Mouse (Mus musculus) c-Kit-negative CD71-positive TER-119-positive erythroid progenitor cells, embryonic 14.5 days (primary cell): ENCODE data around the gene Serpinb3c.
"Not testable (repeated sequence)": the region's sequence is repeated elsewhere in the genome, so short reads cannot be mapped to it uniquely, and the experiment has no call there.

Experiments
- DNase-seq: peaks from one replicate; pipeline ENCODE4 v3.0.0-alpha.2; 2013; ENCODE audit warnings: low read depth, low spot score

Serpinb3c gene

DNA sequence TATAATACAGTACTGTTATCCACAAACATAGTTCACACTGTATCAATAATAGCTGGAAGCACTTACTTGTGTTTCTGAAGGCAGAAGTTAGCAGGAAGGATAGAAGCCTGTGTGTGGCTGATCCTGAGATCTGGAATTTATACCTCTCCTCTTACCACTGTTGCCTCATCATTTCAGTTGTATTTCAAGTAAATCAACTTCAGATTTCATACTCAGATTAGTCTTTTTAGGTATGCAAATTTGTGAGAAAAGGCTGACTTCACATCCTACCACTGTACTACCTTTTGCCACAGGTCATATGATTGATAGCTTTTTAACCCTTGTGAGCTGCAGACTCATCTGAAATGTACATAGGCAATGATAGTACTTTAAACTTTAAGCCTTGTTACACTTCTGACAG lies at the start of gene Serpinb3c, which contains the start of gene Serpinb3b:
Serpinb3c (minus strand) TSS at position 111 of the 400 bp plus-strand sequence.
Serpinb3b (minus strand) TSS at position 101 of the 400 bp plus-strand sequence.
- DNase-seq: not testable (repeated sequence)

- DNase-seq: not testable (repeated sequence)
Measured at GRCm38 (mm10) chr1:107243170-107243569, 35.0 kb downstream of the Serpinb3c start.
